Mouse (Mus musculus) heart, embryonic 16.5 days (tissue): ENCODE data around the gene Ybx2. TPM values are rescaled to one million over a fixed set of nuclear protein-coding genes. Genes with fewer than 3 reads are reported as not detected.
"Not testable (repeated sequence)": the region's sequence is repeated elsewhere in the genome, so short reads cannot be mapped to it uniquely, and the experiment has no call there.

Source experiments
- ATAC-seq: fragments of 200-750 bp; cut with Nextera tagmentation; replicated peaks from 2 replicates; pipeline ENCODE4 v1.8.0; 2017; ENCODE audit warnings: moderate number of reproducible peaks; ENCODE audit not compliant: insufficient read depth, low FRiP score; ENCODE audit errors: extremely low read depth
- H3K27ac ChIP-seq: fragments of 300-500 bp; sonication (generic); 2 replicates; pipeline ENCODE4 v1.5.1; 2014; ENCODE audit warnings: mild to moderate bottlenecking, low read length, control low read depth, moderate library complexity
- H3K27me3 ChIP-seq: fragments of 300-500 bp; sonication (generic); 2 replicates; pipeline ENCODE4 v1.6.1; 2014; ENCODE audit warnings: low read length, mixed read lengths; ENCODE audit not compliant: control insufficient read depth, insufficient read depth
- H3K36me3 ChIP-seq: fragments of 300-500 bp; sonication (generic); 2 replicates; pipeline ENCODE4 v1.6.1; 2014; ENCODE audit not compliant: control insufficient read depth, insufficient read depth
- H3K4me1 ChIP-seq: fragments of 300-500 bp; sonication (generic); 2 replicates; pipeline ENCODE4 v1.6.1; 2014; ENCODE audit warnings: low read length, mixed read lengths; ENCODE audit not compliant: control insufficient read depth, insufficient read depth
- H3K4me2 ChIP-seq: fragments of 300-500 bp; sonication (generic); 2 replicates; pipeline ENCODE4 v1.6.1; 2014; ENCODE audit warnings: low read depth, mild to moderate bottlenecking, control low read depth, low read length
- H3K4me3 ChIP-seq: fragments of 300-500 bp; sonication (generic); 2 replicates; pipeline ENCODE4 v1.5.1; 2014; ENCODE audit warnings: mild to moderate bottlenecking, control low read depth, low read length
- H3K9ac ChIP-seq: fragments of 300-500 bp; sonication (generic); 2 replicates; pipeline ENCODE4 v1.6.1; 2014; ENCODE audit warnings: low read length, control low read depth
- H3K9me3 ChIP-seq: fragments of 300-500 bp; sonication (generic); replicated peaks from 2 replicates; pipeline ENCODE4 v1.6.1; 2016; ENCODE audit warnings: low read length; ENCODE audit not compliant: control insufficient read depth
- WGBS: fragments of 180-500 bp; shearing (Covaris S2); extraction: QIAGEN DNeasy Blood & Tissue Kit; methylation state at CpG from one replicate; pipeline ENCODE4 v1.1.7; 2014; 5-methylcytosine and 5-hydroxymethylcytosine counted together
- polyA plus RNA-seq: library from polyadenylated mRNA; unstranded; fragments of >200 nt; fragmentation: Nextera tagmentation; extraction: Ambion mirVana; gene quantifications from 2 replicates; pipeline ENCODE4 v1.2.1, GENCODE M21; 2015

Ybx2 gene
- polyA plus RNA-seq, 1 experiment from 2014 or later = 5.3 TPM

DNA sequence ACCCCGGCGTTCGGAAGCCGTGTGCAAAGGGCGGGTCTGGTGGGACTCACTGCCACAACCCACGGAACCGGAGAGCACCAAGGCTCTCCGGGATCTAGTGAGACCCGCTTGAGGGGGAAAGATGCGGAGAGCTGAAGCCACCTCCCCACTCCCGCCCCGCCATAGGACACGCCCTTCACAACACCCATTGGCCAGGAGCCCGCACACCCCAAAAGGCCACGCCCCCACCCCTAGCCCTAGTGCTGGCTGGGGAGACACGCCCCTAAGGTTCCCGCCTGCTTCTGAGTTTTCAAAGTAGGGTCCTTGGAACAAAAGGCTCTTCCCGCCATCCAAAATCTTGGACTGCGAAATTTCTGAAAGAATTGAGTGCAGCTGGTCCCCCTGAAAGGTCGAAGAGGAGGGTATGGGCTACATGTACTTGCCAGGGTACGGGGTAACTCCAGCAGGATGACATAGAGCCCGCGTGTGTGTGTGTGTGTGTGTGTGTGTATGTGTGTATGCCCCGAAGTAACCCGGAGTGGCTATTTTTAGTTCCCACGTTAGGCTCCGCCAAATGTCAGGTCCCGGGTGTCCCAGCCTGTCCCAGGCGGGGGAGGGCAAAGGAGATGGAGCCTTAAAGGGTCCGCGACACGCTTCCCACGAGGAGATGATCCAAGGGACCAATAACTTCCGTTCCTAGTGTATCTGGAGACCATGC lies 12.6 kb downstream of the Ybx2 start, which contains the start of gene Slc2a4:
Slc2a4 (minus strand) TSS at position 123 of the 697 bp plus-strand sequence.
- Histone ChIP-seq H3K4me1 (peaks cover 9% of the 10 kb centered on the region), H3K27ac (peak within 1 kb of the TSS; percentile 97), H3K27me3 (no peaks in the 10 kb centered on the region), H3K4me2 (peak within 1 kb of the TSS; percentile 66), H3K4me3 (peak within 1 kb of the TSS; percentile 62), H3K36me3 (peaks cover 18% of the 10 kb centered on the region), H3K9ac (peak within 1 kb of the TSS; percentile 70), H3K9me3 (no peaks in the 10 kb centered on the region)
- under 1% methylated on average over 34 of the region's 34 CpGs for WGBS
- peak; percentile 94 for ATAC-seq

GRCm38 (mm10) chr11:69948763-69949150 lies 13.2 kb downstream of the Ybx2 start:
- peak overlapping the region; percentile 62 for H3K4me3 ChIP-seq
- no peaks in the 10 kb centered on the region for H3K27me3 ChIP-seq
- H3K4me1 ChIP-seq = peaks cover 14% of the 10 kb centered on the region
- H3K4me2 ChIP-seq = peak overlapping the region; percentile 66
- H3K27ac ChIP-seq = peak overlapping the region; percentile 97
- ATAC-seq = peak; percentile 35
- peaks cover 16% of the 10 kb centered on the region for H3K36me3 ChIP-seq
- WGBS = 0% methylated on average over 14 of the region's 14 CpGs
- H3K9me3 ChIP-seq = no peaks in the 10 kb centered on the region
- peak overlapping the region; percentile 67 for H3K9ac ChIP-seq

GRCm38 (mm10) chr11:69950807-69951459 lies 15.3 kb downstream of the Ybx2 start:
- no peak for ATAC-seq
- H3K27me3 ChIP-seq = no peaks in the 10 kb centered on the region
- H3K27ac ChIP-seq = no peak overlapping the region
- no peaks in the 10 kb centered on the region for H3K9me3 ChIP-seq
- no peaks in the 10 kb centered on the region for H3K36me3 ChIP-seq
- no peak overlapping the region for H3K4me2 ChIP-seq
- WGBS = 37% methylated on average over 4 of the region's 4 CpGs
- no peak overlapping the region for H3K9ac ChIP-seq
- H3K4me1 ChIP-seq = peaks cover 14% of the 10 kb centered on the region
- no peak overlapping the region for H3K4me3 ChIP-seq

- no peaks in the 10 kb centered on the region for H3K36me3 ChIP-seq
Observed at GRCm38 (mm10) chr11:69952274-69952673, 16.7 kb downstream of the Ybx2 start.

DNA sequence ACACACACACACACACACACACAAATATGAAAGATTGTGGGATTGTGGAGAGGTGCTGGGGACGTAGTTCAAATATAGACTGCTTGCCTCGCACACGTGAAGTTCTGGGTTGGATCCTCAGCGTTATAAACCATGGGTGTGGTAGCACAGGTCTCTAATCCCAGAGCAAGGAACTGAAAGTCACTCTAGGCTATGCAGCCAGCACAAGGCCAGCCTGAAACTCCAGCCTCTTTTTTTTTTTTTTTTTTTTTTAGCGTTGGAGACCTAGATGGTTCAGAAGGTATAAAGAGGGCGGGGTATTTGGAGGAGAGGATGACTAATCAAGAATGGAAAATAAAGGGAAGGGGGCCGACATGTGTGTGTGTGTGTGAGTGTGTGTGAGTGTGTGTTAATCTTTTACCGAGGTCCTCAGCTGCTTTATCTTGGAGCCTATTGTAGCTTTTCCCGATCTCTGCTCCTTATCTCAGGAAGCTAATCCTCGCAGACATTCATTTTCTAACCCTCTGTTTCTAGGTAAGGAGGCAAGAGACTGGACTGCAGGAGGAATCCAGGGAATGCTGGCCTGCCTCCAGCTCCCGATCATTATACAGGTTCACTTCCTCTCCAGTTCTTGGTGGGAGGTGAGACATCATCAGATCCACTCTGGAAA lies 17.8 kb downstream of the Ybx2 start:
- Histone ChIP-seq H3K4me3 (no peak overlapping the region), H3K27ac (no peak overlapping the region), H3K9me3 (no peaks in the 10 kb centered on the region), H3K4me2 (no peak overlapping the region; the same call in 1 of the 2 replicates), H3K4me1 (peaks cover 9% of the 10 kb centered on the region), H3K27me3 (no peaks in the 10 kb centered on the region), H3K36me3 (no peaks in the 10 kb centered on the region), H3K9ac (0 out of 2 replicates have a peak overlapping the region, but pooled peaks have one; percentile 20)
- 26% methylated on average over 11 of the region's 11 CpGs for WGBS
- ATAC-seq = no peak

More at GRCm38 (mm10) chr11:69952274-69952673, 16.7 kb downstream of the Ybx2 start:
- no peak overlapping the region for H3K27ac ChIP-seq
- 58% methylated on average over 1 of the region's 1 CpGs for WGBS
- peaks cover 9% of the 10 kb centered on the region for H3K4me1 ChIP-seq
- no peak overlapping the region for H3K4me2 ChIP-seq
- no peak for ATAC-seq
- no peak overlapping the region for H3K4me3 ChIP-seq
- H3K9me3 ChIP-seq = no peaks in the 10 kb centered on the region
- H3K27me3 ChIP-seq = no peaks in the 10 kb centered on the region
- H3K9ac ChIP-seq = no peak overlapping the region

DNA sequence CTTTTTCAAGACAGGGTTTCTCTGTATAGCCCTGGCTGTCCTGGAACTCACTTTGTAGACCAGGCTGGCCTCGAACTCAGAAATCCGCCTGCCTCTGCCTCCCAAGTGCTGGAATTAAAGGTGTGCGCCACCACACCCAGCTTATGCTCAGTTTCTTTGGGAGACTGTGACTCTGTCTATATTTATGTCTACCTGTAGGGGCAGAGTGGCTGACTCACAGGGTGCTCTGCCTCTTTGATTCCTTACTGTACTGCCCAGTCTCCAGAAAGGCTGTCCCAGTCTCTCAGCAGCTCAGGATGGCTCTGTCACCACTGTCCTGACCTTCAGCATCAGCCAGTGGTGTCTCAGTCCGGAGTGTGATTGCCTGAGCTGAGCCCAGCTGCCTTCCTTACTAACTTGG lies 20.0 kb downstream of the Ybx2 start:
- not testable (repeated sequence) for H3K4me3 ChIP-seq, H3K4me2 ChIP-seq, H3K27me3 ChIP-seq, H3K9me3 ChIP-seq, ATAC-seq, H3K9ac ChIP-seq, H3K4me1 ChIP-seq, H3K27ac ChIP-seq, H3K36me3 ChIP-seq
- WGBS = 76% methylated on average over 4 of the region's 4 CpGs

GRCm38 (mm10) chr11:69956218-69956617 lies 20.6 kb downstream of the Ybx2 start:
- 66% methylated on average over 1 of the region's 1 CpGs for WGBS
- ATAC-seq = no peak

GRCm38 (mm10) chr11:69960616-69961015 lies 25.0 kb downstream of the Ybx2 start:
- H3K4me3 ChIP-seq = no peak overlapping the region
- H3K27me3 ChIP-seq = peaks cover 33% of the 10 kb centered on the region

More at GRCm38 (mm10) chr11:69956218-69956617, 20.6 kb downstream of the Ybx2 start:
- peaks cover 5% of the 10 kb centered on the region; the same call in 1 of the 2 replicates for H3K4me1 ChIP-seq
- peaks cover 2% of the 10 kb centered on the region; the same call in 1 of the 2 replicates for H3K27me3 ChIP-seq
- H3K4me2 ChIP-seq = no peak overlapping the region
- H3K36me3 ChIP-seq = no peaks in the 10 kb centered on the region
- no peak overlapping the region for H3K9ac ChIP-seq
- H3K27ac ChIP-seq = no peak overlapping the region
- H3K9me3 ChIP-seq = no peaks in the 10 kb centered on the region
- no peak overlapping the region for H3K4me3 ChIP-seq

DNA sequence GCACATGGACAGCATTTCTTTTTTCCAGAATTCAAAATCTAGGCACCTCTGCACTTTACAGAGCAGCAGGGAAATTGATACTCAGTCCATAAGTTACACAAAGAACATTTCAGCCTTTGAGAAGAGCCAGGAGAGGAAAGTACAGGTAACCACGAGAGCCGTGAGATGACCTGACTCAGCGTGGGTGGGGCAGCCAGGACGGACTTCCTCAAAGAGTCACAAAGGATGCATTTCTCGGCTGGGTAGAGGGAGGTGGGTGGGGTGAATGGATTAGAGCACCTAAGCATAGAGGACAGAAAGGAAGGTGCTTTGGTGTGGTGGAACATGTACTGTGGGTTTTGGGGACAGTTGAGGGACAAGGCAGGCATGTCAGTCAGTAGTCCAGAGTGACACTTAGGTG lies 26.2 kb downstream of the Ybx2 start:
- no peak for ATAC-seq
- Histone ChIP-seq H3K27ac (no peak overlapping the region), H3K27me3 (peaks cover 44% of the 10 kb centered on the region), H3K4me2 (no peak overlapping the region), H3K4me1 (peaks cover 15% of the 10 kb centered on the region), H3K9ac (no peak overlapping the region), H3K4me3 (no peak overlapping the region), H3K36me3 (no peaks in the 10 kb centered on the region), H3K9me3 (no peaks in the 10 kb centered on the region)
- 25% methylated on average over 5 of the region's 5 CpGs for WGBS

More at GRCm38 (mm10) chr11:69960616-69961015, 25.0 kb downstream of the Ybx2 start:
- H3K4me2 ChIP-seq = no peak overlapping the region
- no peak for ATAC-seq
- no peaks in the 10 kb centered on the region for H3K36me3 ChIP-seq
- no peak overlapping the region for H3K27ac ChIP-seq
- H3K9ac ChIP-seq = no peak overlapping the region
- WGBS = 35% methylated on average over 5 of the region's 5 CpGs
- peaks cover 4% of the 10 kb centered on the region; the same call in 1 of the 2 replicates for H3K4me1 ChIP-seq
- no peaks in the 10 kb centered on the region for H3K9me3 ChIP-seq
